Mouse (Mus musculus): ENCODE data around the gene Arid1b. TPM values are rescaled to one million over a fixed set of nuclear protein-coding genes. Genes with fewer than 3 reads are reported as not detected.
"Not testable (repeated sequence)": the region's sequence is repeated elsewhere in the genome, so short reads cannot be mapped to it uniquely, and the experiment has no call there.

The Arid1b gene
- polyA plus RNA-seq, 1 experiment from 2014 or later: 12.4 TPM

- 83% methylated on average over 3 of the region's 3 CpGs for WGBS
- ATAC-seq (ENCODE audit: low read depth) (no peak), DNase-seq (ENCODE audit: low spot score) (no peak)
- H3K4me1 ChIP-seq (ENCODE audit: control insufficient read depth, insufficient read depth, low read length): peaks cover 39% of the 10 kb centered on the region
- no peak overlapping the region for H3K9ac ChIP-seq (ENCODE audit: low read depth, low read length)
- no peak overlapping the region for H3K4me3 ChIP-seq (ENCODE audit: low read depth, low read length)
- H3K36me3 ChIP-seq (ENCODE audit: control insufficient read depth, insufficient read depth, low read length): no peaks in the 10 kb centered on the region
- H3K27me3 ChIP-seq (replicated peaks; ENCODE audit: control insufficient read depth, insufficient read depth, low read length): no peaks in the 10 kb centered on the region
- H3K9me3 ChIP-seq (ENCODE audit: control insufficient read depth, low read length): no peaks in the 10 kb centered on the region
- H3K4me2 ChIP-seq (ENCODE audit: low read depth, low read length): no peak overlapping the region
- no peak overlapping the region for H3K27ac ChIP-seq (replicated peaks; ENCODE audit: low read depth, low read length)
Measured at GRCm38 (mm10) chr17:5083497-5083896, 89.4 kb downstream of the Arid1b start.

- Histone ChIP-seq H3K4me2 (ENCODE audit: low read depth, low read length) (no peak overlapping the region), H3K36me3 (ENCODE audit: control insufficient read depth, insufficient read depth, low read length) (no peaks in the 10 kb centered on the region), H3K27me3 (replicated peaks; ENCODE audit: control insufficient read depth, insufficient read depth, low read length) (no peaks in the 10 kb centered on the region), H3K9me3 (ENCODE audit: control insufficient read depth, low read length) (no peaks in the 10 kb centered on the region), H3K27ac (replicated peaks; ENCODE audit: low read depth, low read length) (0 out of 2 replicates have a peak overlapping the region, but pooled peaks have one; percentile 10), H3K4me3 (ENCODE audit: low read depth, low read length) (no peak overlapping the region), H3K9ac (ENCODE audit: low read depth, low read length) (no peak overlapping the region), H3K4me1 (ENCODE audit: control insufficient read depth, insufficient read depth, low read length) (peaks cover 39% of the 10 kb centered on the region)
- DNase-seq (ENCODE audit: low spot score) (no peak), ATAC-seq (ENCODE audit: low read depth) (no peak; the same call in 1 of the 2 replicates)
- 46% methylated on average over 8 of the region's 8 CpGs for WGBS
Measured at GRCm38 (mm10) chr17:5084139-5084538, 90.0 kb downstream of the Arid1b start.

GRCm38 (mm10) chr17:5085004-5085403 is 90.9 kb downstream of the Arid1b start:
- Histone ChIP-seq H3K27me3 (replicated peaks; ENCODE audit: control insufficient read depth, insufficient read depth, low read length) (no peaks in the 10 kb centered on the region), H3K4me1 (ENCODE audit: control insufficient read depth, insufficient read depth, low read length) (peaks cover 42% of the 10 kb centered on the region), H3K4me2 (ENCODE audit: low read depth, low read length) (no peak overlapping the region), H3K9ac (ENCODE audit: low read depth, low read length) (no peak overlapping the region), H3K27ac (replicated peaks; ENCODE audit: low read depth, low read length) (no peak overlapping the region), H3K4me3 (ENCODE audit: low read depth, low read length) (no peak overlapping the region), H3K36me3 (ENCODE audit: control insufficient read depth, insufficient read depth, low read length) (no peaks in the 10 kb centered on the region), H3K9me3 (ENCODE audit: control insufficient read depth, low read length) (no peaks in the 10 kb centered on the region)
- DNase-seq (ENCODE audit: low spot score): no peak
- no peak for ATAC-seq (ENCODE audit: low read depth)
- 57% methylated on average over 6 of the region's 6 CpGs for WGBS

GRCm38 (mm10) chr17:5085942-5086341 is 91.8 kb downstream of the Arid1b start:
- ATAC-seq (ENCODE audit: low read depth) (no peak), DNase-seq (ENCODE audit: low spot score) (no peak)
- no peak overlapping the region for H3K27ac ChIP-seq (replicated peaks; ENCODE audit: low read depth, low read length)
- H3K36me3 ChIP-seq (ENCODE audit: control insufficient read depth, insufficient read depth, low read length): no peaks in the 10 kb centered on the region
- no peak overlapping the region; the same call in 1 of the 2 replicates for H3K9ac ChIP-seq (ENCODE audit: low read depth, low read length)
- H3K4me3 ChIP-seq (ENCODE audit: low read depth, low read length): no peak overlapping the region
- no peaks in the 10 kb centered on the region for H3K27me3 ChIP-seq (replicated peaks; ENCODE audit: control insufficient read depth, insufficient read depth, low read length)
- no peaks in the 10 kb centered on the region for H3K9me3 ChIP-seq (ENCODE audit: control insufficient read depth, low read length)
- 48% methylated on average over 5 of the region's 5 CpGs for WGBS
- peaks cover 39% of the 10 kb centered on the region for H3K4me1 ChIP-seq (ENCODE audit: control insufficient read depth, insufficient read depth, low read length)
- H3K4me2 ChIP-seq (ENCODE audit: low read depth, low read length): no peak overlapping the region

- H3K4me1 ChIP-seq (ENCODE audit: control insufficient read depth, insufficient read depth, low read length): peaks cover 34% of the 10 kb centered on the region
- not testable (repeated sequence) for H3K36me3 ChIP-seq (ENCODE audit: control insufficient read depth, insufficient read depth, low read length); ATAC-seq (ENCODE audit: low read depth); H3K27ac ChIP-seq (replicated peaks; ENCODE audit: low read depth, low read length); H3K4me2 ChIP-seq (ENCODE audit: low read depth, low read length); H3K27me3 ChIP-seq (replicated peaks; ENCODE audit: control insufficient read depth, insufficient read depth, low read length); DNase-seq (ENCODE audit: low spot score); H3K9me3 ChIP-seq (ENCODE audit: control insufficient read depth, low read length); H3K9ac ChIP-seq (ENCODE audit: low read depth, low read length); H3K4me3 ChIP-seq (ENCODE audit: low read depth, low read length)
- WGBS: 74% methylated on average over 2 of the region's 2 CpGs
Measured at GRCm38 (mm10) chr17:5088241-5088640, 94.1 kb downstream of the Arid1b start.

- H3K4me1 ChIP-seq (ENCODE audit: control insufficient read depth, insufficient read depth, low read length): peaks cover 32% of the 10 kb centered on the region
- WGBS: 74% methylated on average over 5 of the region's 5 CpGs
Measured at GRCm38 (mm10) chr17:5088822-5089221, 94.7 kb downstream of the Arid1b start.

GRCm38 (mm10) chr17:5089541-5089940 is 95.4 kb downstream of the Arid1b start:
- Histone ChIP-seq H3K9me3 (ENCODE audit: control insufficient read depth, low read length) (no peaks in the 10 kb centered on the region), H3K4me1 (ENCODE audit: control insufficient read depth, insufficient read depth, low read length) (peaks cover 24% of the 10 kb centered on the region), H3K36me3 (ENCODE audit: control insufficient read depth, insufficient read depth, low read length) (no peaks in the 10 kb centered on the region), H3K4me3 (ENCODE audit: low read depth, low read length) (no peak overlapping the region), H3K27ac (replicated peaks; ENCODE audit: low read depth, low read length) (no peak overlapping the region), H3K4me2 (ENCODE audit: low read depth, low read length) (peak overlapping the region; percentile 13; the same call in 1 of the 2 replicates), H3K9ac (ENCODE audit: low read depth, low read length) (no peak overlapping the region), H3K27me3 (replicated peaks; ENCODE audit: control insufficient read depth, insufficient read depth, low read length) (no peaks in the 10 kb centered on the region)
- WGBS: 21% methylated on average over 12 of the region's 12 CpGs
- DNase-seq (ENCODE audit: low spot score): no peak
- no peak; the same call in none of the 2 replicates for ATAC-seq (ENCODE audit: low read depth)

More at GRCm38 (mm10) chr17:5088822-5089221, 94.7 kb downstream of the Arid1b start:
- no peaks in the 10 kb centered on the region for H3K27me3 ChIP-seq (replicated peaks; ENCODE audit: control insufficient read depth, insufficient read depth, low read length)
- ATAC-seq (ENCODE audit: low read depth) (no peak), DNase-seq (ENCODE audit: low spot score) (no peak)
- H3K4me3 ChIP-seq (ENCODE audit: low read depth, low read length): no peak overlapping the region
- no peak overlapping the region for H3K9ac ChIP-seq (ENCODE audit: low read depth, low read length)
- no peak overlapping the region for H3K4me2 ChIP-seq (ENCODE audit: low read depth, low read length)
- H3K36me3 ChIP-seq (ENCODE audit: control insufficient read depth, insufficient read depth, low read length): no peaks in the 10 kb centered on the region
- no peaks in the 10 kb centered on the region for H3K9me3 ChIP-seq (ENCODE audit: control insufficient read depth, low read length)
- H3K27ac ChIP-seq (replicated peaks; ENCODE audit: low read depth, low read length): no peak overlapping the region

- Histone ChIP-seq H3K9ac (ENCODE audit: low read depth, low read length) (no peak overlapping the region), H3K27ac (replicated peaks; ENCODE audit: low read depth, low read length) (no peak overlapping the region), H3K9me3 (ENCODE audit: control insufficient read depth, low read length) (no peaks in the 10 kb centered on the region), H3K4me1 (ENCODE audit: control insufficient read depth, insufficient read depth, low read length) (peaks cover 13% of the 10 kb centered on the region), H3K4me2 (ENCODE audit: low read depth, low read length) (no peak overlapping the region), H3K27me3 (replicated peaks; ENCODE audit: control insufficient read depth, insufficient read depth, low read length) (no peaks in the 10 kb centered on the region), H3K36me3 (ENCODE audit: control insufficient read depth, insufficient read depth, low read length) (no peaks in the 10 kb centered on the region), H3K4me3 (ENCODE audit: low read depth, low read length) (no peak overlapping the region)
- ATAC-seq (ENCODE audit: low read depth) (peak; percentile 34; the same call in 1 of the 2 replicates), DNase-seq (ENCODE audit: low spot score) (no peak)
- 73% methylated on average over 16 of the region's 16 CpGs for WGBS
Measured at GRCm38 (mm10) chr17:5091490-5091889, 97.4 kb downstream of the Arid1b start.

- H3K9ac ChIP-seq (ENCODE audit: low read depth, low read length): no peak overlapping the region
- H3K4me2 ChIP-seq (ENCODE audit: low read depth, low read length): no peak overlapping the region
- peaks cover 13% of the 10 kb centered on the region for H3K4me1 ChIP-seq (ENCODE audit: control insufficient read depth, insufficient read depth, low read length)
- ATAC-seq (ENCODE audit: low read depth) (peak; percentile 28; the same call in 1 of the 2 replicates), DNase-seq (ENCODE audit: low spot score) (no peak)
- no peaks in the 10 kb centered on the region for H3K36me3 ChIP-seq (ENCODE audit: control insufficient read depth, insufficient read depth, low read length)
- no peak overlapping the region for H3K27ac ChIP-seq (replicated peaks; ENCODE audit: low read depth, low read length)
- H3K27me3 ChIP-seq (replicated peaks; ENCODE audit: control insufficient read depth, insufficient read depth, low read length): no peaks in the 10 kb centered on the region
- 65% methylated on average over 10 of the region's 10 CpGs for WGBS
- no peak overlapping the region for H3K4me3 ChIP-seq (ENCODE audit: low read depth, low read length)
- H3K9me3 ChIP-seq (ENCODE audit: control insufficient read depth, low read length): no peaks in the 10 kb centered on the region
Measured at GRCm38 (mm10) chr17:5091934-5092333, 97.8 kb downstream of the Arid1b start.
